Mouse (Mus musculus): ENCODE measurements around the gene P4ha3. TPM values are rescaled to one million over a fixed set of nuclear protein-coding genes. Genes with fewer than 3 reads are reported as not detected.

P4ha3 gene
- polyA plus RNA-seq, 2 experiments from 2014 or later = not detected

DNA sequence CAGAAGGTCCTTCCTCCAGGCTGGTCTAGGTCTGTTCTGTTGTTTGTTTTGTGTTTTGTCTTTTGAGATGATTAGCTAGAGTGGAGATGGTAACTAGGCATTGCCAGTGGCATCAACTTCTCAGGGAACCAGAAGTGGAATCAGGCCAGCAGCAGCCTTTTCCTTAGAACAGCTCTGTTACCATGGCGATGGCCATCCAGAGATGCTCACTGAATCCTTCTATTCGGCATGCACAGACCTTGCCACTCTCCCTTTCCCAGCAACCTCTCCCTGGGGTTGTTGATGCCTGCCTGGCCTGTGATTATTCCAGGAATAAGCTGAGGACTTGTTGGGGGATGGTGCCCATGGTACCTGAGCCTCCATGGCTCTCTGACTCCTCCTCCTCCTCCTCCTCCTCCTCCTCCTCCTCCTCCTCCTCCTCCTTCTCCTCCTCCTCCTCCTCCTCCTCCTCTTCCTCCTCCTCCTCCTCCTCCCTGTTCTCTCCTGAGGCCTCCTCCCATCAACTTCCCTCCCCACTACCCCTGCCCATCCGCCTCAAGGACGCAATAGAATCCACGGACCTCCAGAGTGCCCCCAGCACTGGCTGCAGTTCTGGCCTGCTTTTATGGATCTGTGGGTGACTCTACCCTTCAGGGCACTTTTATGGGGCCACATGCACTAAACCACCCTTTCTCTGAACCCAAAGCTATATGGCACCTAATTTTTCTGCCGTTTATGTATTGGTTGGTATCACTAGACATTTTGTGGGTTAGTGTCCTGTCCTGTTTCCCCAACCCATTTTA is 22.7 kb downstream of the P4ha3 start:
- ATAC-seq = no peak

DNA sequence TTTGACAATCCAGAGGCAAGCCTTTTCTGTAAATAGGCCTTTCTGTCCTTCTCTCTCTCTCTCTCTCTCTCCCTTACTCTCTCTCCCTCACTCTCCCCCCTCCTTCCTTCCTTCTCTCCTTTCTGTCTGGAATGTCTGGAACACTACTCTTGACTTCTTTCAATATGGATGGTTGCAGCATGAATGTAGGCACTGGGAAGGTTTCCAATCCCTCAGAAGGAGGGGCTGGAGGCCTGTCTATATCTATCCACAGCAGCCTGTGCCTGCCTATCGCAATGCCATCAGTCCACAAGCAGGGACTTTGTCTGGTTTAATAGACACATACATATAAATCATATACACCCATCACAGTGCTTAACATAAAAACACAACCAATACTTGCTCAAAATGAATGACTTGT is 23.9 kb downstream of the P4ha3 start:
- ATAC-seq = no peak

DNA sequence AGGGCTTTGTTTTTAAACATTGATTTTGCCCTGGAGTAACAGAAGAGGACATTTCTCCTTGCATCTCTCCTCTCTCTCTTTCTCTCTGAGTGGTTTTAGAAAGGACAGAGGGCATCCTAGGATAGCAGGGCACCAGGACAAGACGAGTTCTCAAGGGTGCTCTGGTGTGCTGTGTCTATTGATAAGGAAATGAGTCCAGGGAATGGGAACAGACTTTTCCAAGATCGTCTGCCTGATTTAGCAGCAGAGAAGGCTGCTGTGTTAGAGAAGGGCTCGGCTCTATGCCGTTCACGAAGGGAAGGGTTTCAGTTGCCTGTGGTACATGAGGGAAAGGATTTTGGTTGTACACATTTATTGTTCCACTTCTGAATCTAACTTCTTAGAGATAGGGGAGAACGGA is 24.4 kb downstream of the P4ha3 start:
- ATAC-seq = no peak

DNA sequence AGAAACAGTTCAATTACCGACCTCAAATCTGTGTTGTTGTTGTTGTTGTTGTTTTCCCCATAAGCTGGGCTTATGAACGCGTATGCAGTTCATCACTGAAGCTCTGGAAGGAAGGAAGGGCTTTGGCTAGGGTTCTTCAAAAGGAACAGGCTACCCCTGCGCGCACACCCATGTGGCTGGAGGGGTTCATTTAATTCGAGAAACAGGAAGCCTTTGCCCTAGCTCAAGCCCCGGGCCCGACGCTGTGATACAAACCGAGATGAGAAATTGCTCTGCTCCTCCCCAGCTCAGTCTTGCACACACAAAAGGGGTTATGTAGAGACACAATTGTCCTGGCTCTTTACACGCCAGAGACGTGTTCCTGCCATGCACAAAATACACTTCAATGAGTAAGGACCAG is 25.0 kb downstream of the P4ha3 start:
- no peak for ATAC-seq

DNA sequence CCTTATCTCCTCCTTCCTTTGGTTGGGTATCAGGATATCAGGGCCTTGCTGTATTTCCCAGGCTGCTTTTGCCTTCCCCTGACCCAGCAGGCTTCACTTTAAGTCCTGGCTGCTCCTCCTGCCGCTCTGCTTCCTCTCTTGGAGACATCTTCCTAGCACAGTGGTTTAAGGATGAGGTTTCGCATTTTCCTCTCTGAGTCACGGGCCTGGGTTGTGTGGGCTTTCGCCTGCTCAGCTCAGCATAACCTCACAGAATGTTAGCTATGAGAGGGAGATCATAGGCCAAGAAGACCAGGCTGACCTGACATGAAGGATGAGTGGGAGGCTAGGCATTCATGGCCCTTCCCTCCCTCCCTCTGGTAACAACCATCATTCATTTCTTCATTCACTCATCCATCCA is 27.4 kb downstream of the P4ha3 start:
- ATAC-seq = no peak

DNA sequence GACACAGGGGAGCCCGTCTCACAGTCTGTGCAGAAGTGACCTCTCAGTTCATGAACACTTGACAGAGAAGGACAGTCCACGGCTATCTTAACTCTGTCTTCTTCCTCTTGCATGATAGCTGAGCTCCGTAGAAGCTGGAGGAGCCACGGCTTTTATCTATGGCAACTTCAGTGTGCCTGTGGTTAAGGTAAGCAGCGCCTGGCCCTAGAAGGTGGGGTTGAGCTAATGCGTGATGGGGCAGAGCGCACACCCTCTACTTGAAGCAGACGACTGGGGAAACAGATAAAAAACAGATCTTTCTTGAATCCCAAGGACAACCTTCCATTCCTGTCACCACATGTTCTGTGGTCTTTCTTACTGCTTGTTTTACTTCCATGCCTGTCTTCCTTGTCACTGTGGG is 31.6 kb downstream of the P4ha3 start:
- ATAC-seq = no peak

DNA sequence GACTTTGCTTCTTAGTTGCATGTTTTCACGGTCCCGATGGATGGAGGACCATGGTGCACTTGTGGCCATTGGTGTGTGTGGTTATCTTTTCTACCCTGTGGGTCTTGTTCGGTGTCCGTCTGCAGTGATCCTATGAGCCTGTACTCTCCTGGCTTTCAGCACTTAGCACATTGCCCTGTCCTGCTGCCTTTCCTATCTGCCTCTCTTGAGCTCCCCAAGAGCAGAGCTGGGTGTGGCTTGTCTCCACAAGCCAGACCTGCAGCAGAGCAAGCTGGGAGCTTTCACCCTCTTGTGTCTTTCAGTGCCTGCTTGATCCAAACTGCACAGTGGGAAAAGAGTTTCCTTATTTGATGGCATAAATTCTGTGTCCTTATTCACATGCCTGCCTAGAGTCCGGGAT is 32.2 kb downstream of the P4ha3 start:
- ATAC-seq = no peak

DNA sequence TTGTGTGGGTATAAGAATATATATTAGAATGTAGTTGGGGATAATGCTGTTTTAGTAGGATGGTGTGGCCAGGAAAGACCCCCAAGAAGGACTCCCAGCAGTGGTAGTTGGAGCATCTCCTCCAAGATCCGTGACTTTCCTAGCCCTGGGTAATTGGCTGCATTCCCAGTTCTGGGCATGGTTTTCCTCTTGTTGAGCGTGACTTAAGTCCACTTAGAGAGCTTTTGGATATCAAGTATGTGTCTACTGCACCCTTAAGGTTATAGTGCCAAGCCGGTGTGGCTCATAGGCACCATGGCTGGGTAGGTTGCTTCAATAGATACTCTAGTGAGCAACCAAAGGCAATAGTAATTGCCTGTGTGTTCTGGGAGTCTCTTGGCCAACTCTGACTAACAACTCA is 38.4 kb downstream of the P4ha3 start:
- ATAC-seq = no peak

DNA sequence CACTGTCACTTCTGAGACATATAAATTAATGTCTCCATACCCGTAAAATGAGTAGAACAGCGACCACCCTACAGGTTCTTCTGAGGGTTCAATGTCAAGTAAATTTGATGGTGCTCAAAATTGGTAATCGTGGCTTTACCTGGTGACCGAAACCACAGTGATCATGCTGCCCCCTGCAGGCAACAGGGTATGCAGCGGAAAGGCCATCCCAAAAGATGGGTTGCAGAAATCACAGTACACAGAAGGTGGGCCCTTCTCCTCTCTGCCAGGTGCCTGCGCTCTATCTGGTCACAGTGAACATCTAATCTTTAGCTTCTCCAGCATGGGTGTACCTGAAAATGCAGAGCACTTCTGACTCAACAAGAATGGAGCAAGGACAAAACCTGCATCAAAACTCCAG is 40.2 kb downstream of the P4ha3 start:
- no peak for ATAC-seq

DNA sequence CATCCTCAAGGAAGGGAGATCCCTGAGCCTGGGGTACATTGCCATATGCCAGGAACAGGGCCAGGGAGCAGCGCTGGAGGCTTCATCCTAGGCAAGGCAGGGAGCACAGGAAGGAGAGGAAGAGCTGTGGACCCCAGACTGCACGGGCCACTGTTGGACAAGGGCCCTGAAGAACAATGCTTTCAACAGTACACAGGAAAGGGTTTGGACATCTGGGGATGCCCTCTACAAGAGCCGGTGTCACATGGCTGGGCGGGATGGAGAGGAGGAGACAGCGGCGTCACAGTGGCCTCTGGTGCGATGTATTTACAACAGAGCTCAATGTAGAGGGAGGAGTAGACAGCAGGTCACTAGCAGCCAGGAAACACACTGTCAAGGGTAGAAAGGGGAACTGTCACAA is 42.2 kb downstream of the P4ha3 start:
- ATAC-seq = no peak

DNA sequence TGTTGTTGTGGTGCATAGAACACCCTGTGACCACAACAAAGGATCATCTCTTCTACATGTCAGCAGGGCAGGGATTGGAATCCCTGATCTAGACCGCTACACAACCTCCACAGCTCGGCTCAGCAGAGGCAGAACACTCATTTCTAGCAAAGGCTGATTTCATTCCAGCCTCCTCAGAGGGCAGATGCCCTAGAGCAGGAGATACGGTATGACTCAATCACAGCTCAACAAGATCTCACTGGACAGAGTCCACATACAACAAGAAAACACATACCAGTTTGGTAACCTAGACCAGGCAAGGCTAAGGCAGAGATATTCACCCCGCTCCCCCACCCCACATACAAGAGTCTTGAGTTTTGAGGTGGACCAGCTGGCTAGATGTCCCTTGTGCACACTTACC is 43.3 kb downstream of the P4ha3 start:
- no peak for ATAC-seq

DNA sequence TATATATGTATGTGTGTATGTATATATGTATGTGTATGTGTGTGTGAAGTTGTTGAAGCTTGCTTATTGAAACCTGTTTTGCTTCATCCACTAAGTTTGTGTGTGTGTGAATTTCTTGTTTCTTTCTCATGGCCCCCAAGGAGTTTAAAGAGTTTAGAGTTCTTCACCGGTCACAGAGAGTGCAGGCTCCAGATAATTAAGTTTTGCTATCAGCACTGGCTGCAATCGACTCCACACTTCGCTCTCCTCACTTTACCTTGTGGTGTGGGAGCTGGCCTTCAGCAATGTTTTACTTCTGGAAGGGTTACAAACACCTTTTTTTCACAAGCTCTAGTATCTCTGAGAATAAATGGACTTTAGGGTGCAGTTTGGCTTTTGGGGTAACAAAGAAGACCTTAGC is 45.9 kb downstream of the P4ha3 start:
- ATAC-seq = no peak

DNA sequence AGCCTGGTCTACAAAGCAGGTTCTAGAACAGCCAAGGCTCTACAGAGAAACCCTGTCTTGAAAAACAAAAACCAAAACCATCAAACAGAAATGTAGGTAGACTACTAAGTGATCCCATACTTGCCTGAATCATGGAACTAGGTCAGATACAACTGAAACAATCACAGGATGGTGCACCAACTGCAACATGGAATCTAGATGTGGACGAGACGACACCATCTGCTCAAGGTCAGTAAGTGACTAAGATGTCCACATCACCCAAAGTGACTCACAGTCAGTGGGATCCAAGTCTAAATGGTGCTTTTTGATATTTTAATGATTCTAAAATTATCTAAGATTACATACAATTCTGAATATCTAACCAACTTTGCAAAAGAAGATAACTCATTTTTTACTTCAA is 50.6 kb downstream of the P4ha3 start:
- ATAC-seq = no peak

DNA sequence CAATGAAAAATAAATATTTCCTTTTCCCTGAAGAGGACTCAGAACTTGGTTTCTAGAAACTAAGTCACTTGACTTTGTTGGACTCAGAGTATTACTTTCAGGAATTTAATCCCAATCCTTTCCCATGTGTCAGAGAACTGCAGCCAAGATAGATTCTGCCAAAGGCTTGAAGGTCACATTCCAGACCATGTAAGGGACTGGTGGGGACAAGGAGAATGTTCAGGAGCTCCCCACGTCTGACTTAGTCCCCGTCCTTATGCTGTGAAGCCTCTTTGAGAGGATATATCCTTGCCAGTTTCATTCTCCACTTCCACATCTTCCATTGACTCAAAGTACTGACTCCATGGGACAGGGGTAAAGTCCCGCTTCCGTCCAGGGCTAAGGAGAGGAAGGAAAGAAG is 69.7 kb downstream of the P4ha3 start:
- no peak for ATAC-seq

DNA sequence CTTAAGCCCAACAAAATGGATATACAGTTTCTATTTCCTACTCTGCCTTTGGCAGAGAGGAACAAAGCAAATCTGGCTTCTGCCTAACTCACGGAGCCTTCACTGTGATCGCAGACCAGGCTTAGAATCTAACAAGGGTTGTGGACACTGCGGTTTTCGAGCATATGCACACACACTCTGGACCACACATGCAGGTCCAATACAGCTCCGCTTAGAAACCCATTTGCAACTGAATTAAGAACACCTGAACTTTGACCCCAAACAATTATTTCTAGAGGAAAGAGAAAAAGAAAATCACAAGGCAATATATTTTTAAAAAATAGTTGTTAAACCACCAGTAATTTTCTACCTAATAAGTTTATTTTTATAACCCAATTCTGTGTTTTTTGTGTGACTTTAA is 71.0 kb downstream of the P4ha3 start:
- no peak for ATAC-seq

DNA sequence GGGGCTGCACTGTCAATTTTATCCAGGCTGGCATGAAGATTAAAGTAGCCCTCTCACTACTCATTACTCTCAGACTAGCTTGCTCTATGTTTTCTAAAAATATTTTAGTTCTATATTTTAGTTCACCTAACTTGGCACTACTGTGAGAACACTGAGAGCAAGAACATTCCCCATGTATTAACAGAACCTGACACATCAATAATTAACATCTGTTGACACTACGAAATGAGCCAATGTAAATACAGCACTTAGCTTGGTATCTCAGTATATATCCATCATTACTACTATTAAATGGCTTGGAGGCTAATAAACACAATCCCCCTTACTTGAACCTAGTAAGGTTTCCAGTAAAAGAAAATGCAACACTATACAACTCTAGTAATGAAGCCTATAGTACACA is 71.4 kb downstream of the P4ha3 start:
- no peak for ATAC-seq

DNA sequence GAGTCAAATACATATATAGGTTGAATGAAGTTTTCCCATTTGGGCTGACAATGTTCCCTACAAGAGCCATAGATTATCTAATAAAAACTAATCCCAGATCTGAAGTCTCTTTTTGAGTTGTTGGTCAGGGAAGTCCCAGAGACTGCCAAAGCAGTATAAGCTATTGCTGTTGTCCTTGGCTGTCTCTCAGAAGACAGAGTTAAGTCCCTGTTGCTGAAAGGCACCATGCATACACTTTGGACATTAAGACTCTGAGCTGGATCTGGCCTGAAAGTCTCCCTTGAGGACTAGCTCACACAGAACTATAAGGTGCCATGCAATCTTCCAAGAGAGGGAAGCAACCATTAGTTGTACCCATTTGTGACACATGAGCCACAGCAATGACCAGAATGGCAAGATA is 72.5 kb downstream of the P4ha3 start:
- ATAC-seq = no peak

DNA sequence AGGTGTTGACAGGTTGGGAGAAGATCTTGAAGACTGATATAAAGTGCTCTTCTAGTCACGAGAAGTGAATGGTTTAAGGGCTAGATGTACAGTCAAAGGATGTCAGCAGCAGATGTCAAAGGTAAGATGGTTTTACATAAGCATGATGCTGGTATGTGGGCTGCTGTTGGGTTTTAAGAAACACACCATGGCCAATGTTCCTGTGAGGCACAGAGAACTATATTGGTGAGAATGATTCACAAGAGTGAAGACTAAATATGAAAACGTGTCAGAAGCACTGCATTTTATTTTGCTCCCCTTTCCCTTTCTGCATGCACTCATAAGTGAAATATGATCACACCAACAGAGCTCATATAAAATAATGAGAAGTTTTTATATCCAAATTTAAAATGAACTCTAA is 77.8 kb downstream of the P4ha3 start:
- no peak for ATAC-seq

DNA sequence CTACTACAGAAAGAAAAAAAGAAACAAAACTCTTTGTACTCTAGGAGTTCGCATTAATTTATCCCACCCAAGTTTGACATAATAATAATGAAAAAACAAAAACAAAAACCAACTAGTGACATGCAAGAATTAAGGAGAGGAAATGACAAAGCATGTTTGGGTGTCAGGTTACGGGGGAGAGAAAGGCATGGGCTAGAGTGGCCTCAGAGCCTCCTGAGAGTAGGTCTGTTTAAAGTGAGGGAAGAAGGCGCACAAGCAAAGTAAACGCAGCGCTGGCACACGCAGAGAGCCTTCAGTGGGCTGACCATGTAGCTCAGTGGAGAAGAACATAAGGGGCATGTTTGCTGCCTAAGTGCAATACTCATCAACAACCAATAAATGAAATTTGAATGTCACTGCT is 79.6 kb downstream of the P4ha3 start:
- ATAC-seq = no peak

Other genes starting within 250 kb of the P4ha3 start
- gene Pold3, start 164.0 kb upstream of the P4ha3 start, polyA plus RNA-seq (2017; shearing (Covaris generic)) = 10 to 100 TPM; 37.3 to 46.3 TPM
- gene Lipt2, start 126.2 kb upstream of the P4ha3 start, polyA plus RNA-seq (2017; shearing (Covaris generic)) = not detected
- not detected for gene Kcne3, start 109.0 kb upstream of the P4ha3 start, polyA plus RNA-seq (2017; shearing (Covaris generic))
- 1 to 10 TPM; 4.9 to 5.1 TPM for gene Pgm2l1, start 58.1 kb upstream of the P4ha3 start, polyA plus RNA-seq (2017; shearing (Covaris generic))
- gene C2cd3, start 86.7 kb downstream of the P4ha3 start, polyA plus RNA-seq (2017; shearing (Covaris generic)) = 10 to 100 TPM; 34.1 to 35.9 TPM
- gene Ppme1, start 86.8 kb downstream of the P4ha3 start, polyA plus RNA-seq (2017; shearing (Covaris generic)) = 10 to 100 TPM; 20.8 to 23.7 TPM
- gene Ucp3, start 187.5 kb downstream of the P4ha3 start, polyA plus RNA-seq (2017; shearing (Covaris generic)) = not detected
- gene Ucp2, start 207.8 kb downstream of the P4ha3 start, polyA plus RNA-seq (2017; shearing (Covaris generic)) = 1,000 to 10,000 TPM; 1,055 to 1,337 TPM
- 10 to 100 TPM; 20.0 to 20.3 TPM for gene Dnajb13, start 229.4 kb downstream of the P4ha3 start, polyA plus RNA-seq (2017; shearing (Covaris generic))